Mouse (Mus musculus) megakaryocyte, adult 5-6 weeks (primary cell): ENCODE measurements around the gene Pfdn6. TPM values are rescaled to one million over a fixed set of nuclear protein-coding genes. Genes with fewer than 3 reads are reported as not detected.
"Not testable (repeated sequence)": the region's sequence is repeated elsewhere in the genome, so short reads cannot be mapped to it uniquely, and the experiment has no call there.

ENCODE experiments used
- ATAC-seq: 2 replicates; pipeline ENCODE4 v1.8.0; 2016; ENCODE audit warnings: mild to moderate bottlenecking, inconsistent platforms; ENCODE audit not compliant: poor library complexity, severe bottlenecking
- total RNA-seq, 2 experiments: library from RNA; stranded (forward) in 1 of 2; stranded (reverse) in 1 of 2; fragments of 153-499, 151-499 nt in 1 of 2; fragments of 221-1000, 200-1000 nt in 1 of 2; gene quantifications; 2 replicates each; pipeline versions ENCODE4 v1.2.3 to v1.2.4; 2015 to 2017

Gene Pfdn6
- total RNA-seq, 2 experiments from 2014 or later = 88.3 to 148 TPM

DNA sequence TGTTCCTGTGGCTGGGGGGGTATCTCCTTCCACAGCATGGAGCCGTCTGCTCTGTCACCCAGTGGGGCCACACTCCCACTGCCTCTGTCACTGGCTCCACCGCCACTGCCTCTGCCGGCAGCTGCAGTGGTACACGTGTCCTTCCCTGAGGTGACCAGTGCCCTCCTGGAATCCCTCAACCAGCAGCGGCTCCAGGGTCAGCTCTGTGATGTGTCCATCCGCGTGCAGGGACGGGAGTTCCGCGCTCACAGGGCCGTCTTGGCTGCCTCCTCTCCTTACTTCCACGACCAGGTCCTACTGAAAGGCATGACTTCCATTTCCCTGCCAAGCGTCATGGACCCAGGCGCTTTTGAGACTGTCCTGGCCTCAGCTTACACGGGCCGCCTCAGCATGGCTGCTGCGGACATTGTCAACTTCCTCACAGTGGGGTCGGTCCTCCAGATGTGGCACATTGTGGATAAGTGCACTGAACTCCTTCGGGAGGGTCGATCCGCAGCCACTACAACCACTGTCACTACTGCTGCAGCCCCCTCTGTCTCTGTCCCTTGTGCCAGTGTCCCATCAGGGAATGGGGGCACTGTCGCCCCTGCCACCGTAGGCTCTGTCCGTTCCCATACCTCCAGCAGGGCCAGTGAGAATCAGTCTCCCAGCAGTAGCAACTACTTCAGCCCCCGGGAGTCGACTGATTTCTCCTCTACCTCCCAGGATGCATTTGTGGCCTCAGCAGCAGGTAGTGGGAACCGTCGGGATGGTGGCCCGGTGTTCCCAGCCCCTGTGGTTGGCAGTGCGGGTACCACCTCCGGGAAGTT, 23.1 kb downstream of the Pfdn6 start:
- no peak for ATAC-seq

DNA sequence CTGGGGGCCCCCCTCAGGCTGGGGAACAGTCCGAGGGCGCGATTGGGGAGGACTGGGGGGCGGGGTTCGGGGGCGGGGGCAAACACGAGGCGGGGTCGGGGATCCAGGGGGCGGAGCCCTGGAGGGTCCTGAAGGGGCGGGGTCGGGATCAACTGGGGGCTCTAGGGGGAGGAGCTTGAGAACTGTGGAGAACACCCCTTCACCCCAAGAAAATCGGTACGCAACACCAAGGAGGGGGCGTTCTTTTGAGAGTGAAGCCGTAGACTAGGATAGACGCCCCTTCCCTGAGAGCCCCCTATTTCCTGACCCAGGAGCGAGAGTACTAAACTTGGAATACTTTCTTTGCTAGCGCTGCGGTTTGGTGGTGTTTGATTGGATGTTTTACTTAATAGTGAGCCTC, 23.8 kb downstream of the Pfdn6 start:
- no peak for ATAC-seq

DNA sequence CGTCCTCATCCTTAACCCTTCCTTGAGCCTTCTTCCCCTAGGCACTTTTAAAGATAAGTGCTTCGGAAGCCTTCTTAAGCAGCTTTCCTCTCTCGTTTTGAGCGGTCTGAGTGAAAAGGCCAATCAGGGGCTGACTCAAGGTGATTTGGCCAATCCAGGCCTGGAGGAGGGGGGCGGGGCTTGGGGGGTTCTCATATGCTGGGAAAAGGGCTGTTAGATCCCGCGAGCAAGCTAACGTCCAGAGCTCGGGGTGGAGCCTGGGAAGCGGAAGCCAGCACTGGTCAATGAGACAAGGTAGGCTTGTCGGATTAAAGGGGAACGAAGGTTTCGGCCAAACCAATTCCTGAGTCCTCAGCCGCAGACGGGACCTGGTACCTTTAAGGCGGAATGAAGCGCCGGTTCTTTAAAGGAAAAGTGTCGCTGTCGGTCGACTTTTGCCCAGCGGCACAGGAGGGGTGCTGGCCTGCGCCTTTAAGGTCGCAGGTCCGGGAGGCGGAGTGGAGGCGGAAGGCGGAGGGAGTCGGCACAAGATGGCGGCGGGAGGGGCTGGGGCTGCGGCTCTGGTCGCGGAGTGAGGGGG, 24.4 kb downstream of the Pfdn6 start, which contains the start of the genes Tapbp and Zbtb22:
Tapbp (plus strand) TSS at position 229 of the 580 bp plus-strand sequence.
Zbtb22 (plus strand) TSS at position 234 of the 580 bp plus-strand sequence.
- ATAC-seq = peak; percentile 71

GRCm38 (mm10) chr17:33914969-33915391, 25.2 kb downstream of the Pfdn6 start:
- ATAC-seq = no peak

- no peak for ATAC-seq
Measured at GRCm38 (mm10) chr17:33913905-33914304, 26.2 kb downstream of the Pfdn6 start.

GRCm38 (mm10) chr17:33913264-33913663, 26.9 kb downstream of the Pfdn6 start:
- no peak for ATAC-seq

DNA sequence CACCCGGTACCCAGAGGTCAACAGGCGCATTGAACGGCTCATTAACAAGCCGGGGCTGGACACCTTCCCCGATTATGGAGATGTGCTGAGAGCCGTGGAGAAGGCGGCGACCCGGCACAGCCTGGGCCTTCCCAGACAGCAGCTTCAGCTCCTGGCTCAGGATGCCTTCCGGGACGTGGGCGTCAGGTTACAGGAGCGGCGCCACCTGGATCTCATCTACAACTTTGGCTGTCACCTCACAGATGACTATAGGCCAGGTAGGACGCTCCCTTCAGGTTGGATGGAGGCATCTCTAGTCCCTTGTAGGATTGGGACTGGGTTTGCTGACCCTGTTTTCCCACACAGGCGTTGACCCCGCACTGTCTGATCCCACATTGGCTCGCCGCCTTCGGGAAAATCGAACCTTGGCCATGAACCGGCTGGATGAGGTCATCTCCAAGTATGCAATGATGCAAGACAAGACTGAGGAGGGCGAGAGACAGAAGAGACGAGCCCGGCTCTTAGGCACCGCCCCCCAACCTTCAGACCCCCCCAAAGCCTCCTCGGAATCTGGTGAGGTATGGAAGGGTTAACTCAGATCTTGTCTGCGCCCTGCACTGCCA, 28.2 kb downstream of the Pfdn6 start:
- no peak for ATAC-seq

- no peak for ATAC-seq
Measured at GRCm38 (mm10) chr17:33911052-33911812, 28.9 kb downstream of the Pfdn6 start.

DNA sequence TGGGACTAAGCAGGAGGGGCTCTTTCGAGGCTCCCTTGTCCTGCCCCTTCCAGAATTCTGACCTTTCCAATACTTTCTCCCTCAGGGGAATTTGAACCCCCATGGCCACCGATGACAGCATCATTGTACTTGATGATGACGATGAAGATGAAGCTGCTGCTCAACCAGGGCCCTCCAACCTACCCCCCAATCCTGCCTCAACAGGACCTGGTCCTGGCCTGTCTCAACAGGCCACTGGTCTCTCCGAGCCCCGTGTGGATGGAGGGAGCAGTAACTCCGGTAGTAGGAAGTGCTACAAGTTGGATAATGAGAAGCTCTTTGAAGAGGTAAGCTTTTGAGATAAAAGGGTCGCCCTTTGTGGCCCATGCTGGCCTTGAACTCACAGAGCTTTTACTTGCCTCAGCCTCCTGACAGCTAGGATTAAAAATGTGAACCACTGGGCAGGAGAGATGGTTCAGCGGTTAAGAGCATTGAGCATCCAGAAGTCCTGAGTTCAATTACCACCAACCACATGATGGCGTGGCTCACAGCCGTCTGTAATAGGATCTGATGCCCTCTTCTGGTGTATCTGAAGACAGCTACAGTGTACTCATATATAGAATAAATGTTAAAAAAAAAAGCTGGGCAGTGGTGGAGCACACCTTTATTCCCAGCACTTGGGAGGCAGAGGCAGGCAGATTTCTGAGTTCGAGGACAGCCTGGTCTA, 29.6 kb downstream of the Pfdn6 start:
- ATAC-seq = no peak

- ATAC-seq = peak; percentile 13; the same call in 1 of the 2 replicates
Measured at GRCm38 (mm10) chr17:33909869-33910250, 30.3 kb downstream of the Pfdn6 start.

GRCm38 (mm10) chr17:33909077-33909868, 30.9 kb downstream of the Pfdn6 start, which contains the start of gene Daxx:
Gene Daxx (plus strand): TSS chr17:33909414.
- ATAC-seq = peak; percentile 95

- peak; percentile 37 for ATAC-seq
Measured at GRCm38 (mm10) chr17:33908331-33909076, 31.6 kb downstream of the Pfdn6 start.

GRCm38 (mm10) chr17:33904835-33905234, 35.3 kb downstream of the Pfdn6 start, which contains the start of gene Platr17:
Gene Platr17 (plus strand): TSS chr17:33905135.
- not testable (repeated sequence) for ATAC-seq

- ATAC-seq = not testable (repeated sequence)
Measured at GRCm38 (mm10) chr17:33903911-33904651, 36.1 kb downstream of the Pfdn6 start.

- no peak for ATAC-seq
Measured at GRCm38 (mm10) chr17:33902491-33902890, 37.7 kb downstream of the Pfdn6 start.

GRCm38 (mm10) chr17:33902079-33902478, 38.1 kb downstream of the Pfdn6 start:
- no peak for ATAC-seq

DNA sequence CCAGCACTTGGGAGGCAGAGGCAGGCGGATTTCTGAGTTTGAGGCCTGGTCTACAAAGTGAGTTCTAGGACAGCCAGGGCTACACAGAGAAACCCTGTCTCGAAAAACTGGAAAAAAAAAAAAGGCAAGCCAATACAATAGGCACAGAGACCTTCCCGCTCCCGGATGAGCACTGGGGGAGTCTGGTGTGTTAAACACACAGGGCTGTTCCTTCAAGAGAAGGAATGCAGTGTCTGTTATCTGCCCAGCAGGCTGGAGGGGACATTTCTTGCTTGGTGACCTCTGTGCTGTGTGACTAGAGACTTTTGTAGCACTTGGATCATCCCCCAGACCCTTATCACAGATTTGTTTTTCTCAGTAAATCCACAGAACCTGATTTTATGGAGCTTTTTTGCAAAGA, 38.5 kb downstream of the Pfdn6 start:
- no peak for ATAC-seq

DNA sequence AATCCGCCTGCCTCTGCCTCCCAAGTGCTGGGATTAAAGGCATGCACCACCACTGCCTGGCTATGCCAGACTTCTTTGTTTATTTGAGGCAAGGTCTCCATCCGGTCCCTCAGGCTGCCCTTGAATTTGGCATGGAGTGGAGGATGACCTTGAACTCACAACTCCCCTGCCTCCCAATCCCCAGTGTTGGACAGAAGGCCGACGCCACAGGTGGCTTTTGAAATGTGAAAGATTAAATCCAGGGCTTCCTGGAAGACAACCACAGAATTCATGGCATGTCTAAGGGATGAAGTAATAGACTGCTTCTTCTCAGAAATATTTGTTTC, 39.2 kb downstream of the Pfdn6 start:
- ATAC-seq = no peak
